Mouse (Mus musculus) myocyte (in vitro differentiated cells): ENCODE results near the gene Golt1a. TPM values are rescaled to one million over a fixed set of nuclear protein-coding genes. Genes with fewer than 3 reads are reported as not detected.

ENCODE experiments used
- H3K27me3 ChIP-seq: one replicate; pipeline ENCODE4 v1.6.1; 2011; ENCODE audit not compliant: control insufficient read depth, insufficient read depth, insufficient read length
- H3K36me3 ChIP-seq: one replicate; pipeline ENCODE4 v1.6.1; 2011; ENCODE audit not compliant: control insufficient read depth, insufficient read depth
- H3K4me2 ChIP-seq: one replicate; pipeline ENCODE4 v1.6.1; 2011; ENCODE audit warnings: low read depth, control low read depth
- H3K4me3 ChIP-seq: one replicate; pipeline ENCODE4 v1.5.1; 2011; ENCODE audit warnings: mild to moderate bottlenecking, control low read depth, moderate library complexity
- H3K79me2 ChIP-seq: one replicate; pipeline ENCODE4 v1.6.1; 2011; ENCODE audit not compliant: control insufficient read depth, insufficient read depth
- H3ac ChIP-seq: one replicate; pipeline ENCODE4 v1.6.1; 2011; ENCODE audit not compliant: control insufficient read depth, insufficient read length
- CEBPB ChIP-seq: IDR thresholded peaks from 2 replicates; pipeline ENCODE4 v1.6.1; 2011; ENCODE audit warnings: mild to moderate bottlenecking, moderate library complexity; ENCODE audit not compliant: poor library complexity, insufficient read depth, severe bottlenecking
- E2F4 ChIP-seq: IDR thresholded peaks from one replicate; pipeline ENCODE4 v1.6.1; 2011; ENCODE audit warnings: mild to moderate bottlenecking, control low read depth, moderate library complexity; ENCODE audit not compliant: insufficient read depth
- MAX ChIP-seq: IDR thresholded peaks from one replicate; pipeline ENCODE4 v1.6.1; 2011; ENCODE audit warnings: low read depth, mild to moderate bottlenecking, control low read depth
- MYOD1 ChIP-seq, 3 experiments: IDR thresholded peaks; one replicate each; pipeline ENCODE4 v1.6.1; 2011; ENCODE audit warnings: control low read depth in 2 of 3, low read depth in 2 of 3, mild to moderate bottlenecking in 2 of 3, moderate library complexity in 1 of 3; ENCODE audit not compliant: insufficient read length in 2 of 3, control insufficient read depth in 1 of 3
- MYOG ChIP-seq, 3 experiments: IDR thresholded peaks; one replicate each; pipeline ENCODE4 v1.6.1; 2011; ENCODE audit warnings: control low read depth in 2 of 3, low read depth in 2 of 3, mild to moderate bottlenecking in 2 of 3; ENCODE audit not compliant: insufficient read length in 2 of 3, control insufficient read depth in 1 of 3, insufficient read depth in 1 of 3
- POLR2A ChIP-seq: IDR thresholded peaks from one replicate; pipeline ENCODE4 v1.6.1; 2011; ENCODE audit warnings: low read depth, mild to moderate bottlenecking, control low read depth, moderate library complexity; ENCODE audit not compliant: insufficient read length
- POLR2AphosphoS2 ChIP-seq: IDR thresholded peaks from one replicate; pipeline ENCODE4 v1.6.1; 2011; ENCODE audit warnings: low read depth, control low read depth; ENCODE audit not compliant: insufficient read length
- REST ChIP-seq: IDR thresholded peaks from one replicate; pipeline ENCODE4 v1.6.1; 2011; ENCODE audit warnings: mild to moderate bottlenecking, control low read depth, moderate library complexity; ENCODE audit not compliant: insufficient read depth, insufficient read length
- SRF ChIP-seq: IDR thresholded peaks from one replicate; pipeline ENCODE4 v1.6.1; 2011; ENCODE audit warnings: low read depth; ENCODE audit not compliant: control insufficient read depth, insufficient read length
- TCF12 ChIP-seq: IDR thresholded peaks from one replicate; pipeline ENCODE4 v1.6.1; 2011; ENCODE audit warnings: mild to moderate bottlenecking, control low read depth; ENCODE audit not compliant: poor library complexity, insufficient read depth, severe bottlenecking
- TCF3 ChIP-seq: IDR thresholded peaks from one replicate; pipeline ENCODE4 v1.6.1; 2011; ENCODE audit warnings: low read depth, control low read depth; ENCODE audit not compliant: insufficient read length
- USF1 ChIP-seq: IDR thresholded peaks from one replicate; pipeline ENCODE4 v1.6.1; 2011; ENCODE audit warnings: low read depth, mild to moderate bottlenecking, control low read depth, moderate library complexity
- polyA plus RNA-seq: library from polyadenylated mRNA; unstranded; fragments of >200 nt; fragmentation: generic; extraction: Trizol; gene quantifications from one replicate; pipeline ENCODE4 v1.2.1, GENCODE M21; 2012; ENCODE audit warnings: missing spikeins

Gene Golt1a
- polyA plus RNA-seq, 1 experiment: not detected

- TF ChIP-seq USF1: peak; percentile 90
- TF ChIP-seq POLR2A: no peak
These were observed 32.6 kb upstream of the Golt1a start for GRCm38 (mm10) chr1:133276983-133277382.

GRCm38 (mm10) chr1:133278539-133278938 is 31.1 kb upstream of the Golt1a start:
- no peak for TF ChIP-seq MAX
- no peak for TF ChIP-seq SRF
- Histone ChIP-seq H3K79me2 (no peaks in the 10 kb centered on the region), H3K4me3 (no peak overlapping the region), H3ac (no peak overlapping the region), H3K4me2 (no peak overlapping the region), H3K27me3 (peaks cover 6% of the 10 kb centered on the region), H3K36me3 (no peaks in the 10 kb centered on the region)

More at GRCm38 (mm10) chr1:133276983-133277382, 32.6 kb upstream of the Golt1a start:
- Histone ChIP-seq H3K4me2 (no peak overlapping the region), H3K4me3 (no peak overlapping the region), H3K36me3 (no peaks in the 10 kb centered on the region), H3K79me2 (no peaks in the 10 kb centered on the region), H3ac (no peak overlapping the region), H3K27me3 (no peaks in the 10 kb centered on the region)

- peaks cover 11% of the 10 kb centered on the region for H3K27me3 ChIP-seq
- no peak overlapping the region for H3K4me3 ChIP-seq
- no peak for TF ChIP-seq MYOG (IDR thresholded peaks at IDR 0.05; ENCODE audit: control insufficient read depth in 1 of 3, insufficient read depth in 1 of 3, insufficient read length in 2 of 3, low read depth in 2 of 3)
- no peak for TF ChIP-seq SRF
- TF ChIP-seq MAX: no peak
- no peak for TF ChIP-seq MYOD1 (IDR thresholded peaks at IDR 0.05; ENCODE audit: control insufficient read depth in 1 of 3, insufficient read length in 2 of 3, low read depth in 2 of 3)
- no peak for TF ChIP-seq POLR2A
- TF ChIP-seq POLR2AphosphoS2: no peak
- no peak for TF ChIP-seq REST
- TF ChIP-seq CEBPB: no peak
- TF ChIP-seq E2F4: no peak
- TF ChIP-seq TCF3: no peak
- no peak for TF ChIP-seq USF1
- no peak for TF ChIP-seq TCF12
These were observed 30.5 kb upstream of the Golt1a start for GRCm38 (mm10) chr1:133278946-133279631.

GRCm38 (mm10) chr1:133279632-133280093 is 29.9 kb upstream of the Golt1a start:
- Histone ChIP-seq H3K4me2 (no peak overlapping the region), H3K79me2 (no peaks in the 10 kb centered on the region), H3K27me3 (peaks cover 11% of the 10 kb centered on the region), H3ac (no peak overlapping the region), H3K36me3 (no peaks in the 10 kb centered on the region), H3K4me3 (no peak overlapping the region)
- TF ChIP-seq TCF12 (no peak), MYOD1 (IDR thresholded peaks at IDR 0.05; ENCODE audit: control insufficient read depth in 1 of 3, insufficient read length in 2 of 3, low read depth in 2 of 3) (no peak), REST (no peak), TCF3 (no peak), SRF (no peak), POLR2A (no peak), E2F4 (no peak), MYOG (IDR thresholded peaks at IDR 0.05; ENCODE audit: control insufficient read depth in 1 of 3, insufficient read depth in 1 of 3, insufficient read length in 2 of 3, low read depth in 2 of 3) (no peak), POLR2AphosphoS2 (no peak), CEBPB (no peak), MAX (no peak), USF1 (no peak)

More at GRCm38 (mm10) chr1:133278946-133279631, 30.5 kb upstream of the Golt1a start:
- no peaks in the 10 kb centered on the region for H3K79me2 ChIP-seq
- no peak overlapping the region for H3ac ChIP-seq
- H3K4me2 ChIP-seq: no peak overlapping the region
- H3K36me3 ChIP-seq: no peaks in the 10 kb centered on the region

- Histone ChIP-seq H3K36me3 (no peaks in the 10 kb centered on the region), H3K79me2 (no peaks in the 10 kb centered on the region), H3ac (no peak overlapping the region), H3K27me3 (peaks cover 11% of the 10 kb centered on the region), H3K4me2 (no peak overlapping the region), H3K4me3 (no peak overlapping the region)
- no peak for TF ChIP-seq REST
- no peak for TF ChIP-seq TCF3
- TF ChIP-seq SRF: no peak
- TF ChIP-seq USF1: no peak
- no peak for TF ChIP-seq POLR2A
- no peak for TF ChIP-seq POLR2AphosphoS2
- no peak for TF ChIP-seq CEBPB
- TF ChIP-seq MYOG (IDR thresholded peaks at IDR 0.05; ENCODE audit: control insufficient read depth in 1 of 3, insufficient read depth in 1 of 3, insufficient read length in 2 of 3, low read depth in 2 of 3): no peak
- TF ChIP-seq MYOD1 (IDR thresholded peaks at IDR 0.05; ENCODE audit: control insufficient read depth in 1 of 3, insufficient read length in 2 of 3, low read depth in 2 of 3): no peak
- no peak for TF ChIP-seq E2F4
- no peak for TF ChIP-seq MAX
- no peak for TF ChIP-seq TCF12
These were observed 29.1 kb upstream of the Golt1a start for GRCm38 (mm10) chr1:133280537-133280936.
